Mouse (Mus musculus): ENCODE measurements around the gene Gm4181. TPM values are rescaled to one million over a fixed set of nuclear protein-coding genes. Genes with fewer than 3 reads are reported as not detected.

The Gm4181 gene
- polyA plus RNA-seq (2012; rRNA removed) = not detected in 2 replicates

DNA sequence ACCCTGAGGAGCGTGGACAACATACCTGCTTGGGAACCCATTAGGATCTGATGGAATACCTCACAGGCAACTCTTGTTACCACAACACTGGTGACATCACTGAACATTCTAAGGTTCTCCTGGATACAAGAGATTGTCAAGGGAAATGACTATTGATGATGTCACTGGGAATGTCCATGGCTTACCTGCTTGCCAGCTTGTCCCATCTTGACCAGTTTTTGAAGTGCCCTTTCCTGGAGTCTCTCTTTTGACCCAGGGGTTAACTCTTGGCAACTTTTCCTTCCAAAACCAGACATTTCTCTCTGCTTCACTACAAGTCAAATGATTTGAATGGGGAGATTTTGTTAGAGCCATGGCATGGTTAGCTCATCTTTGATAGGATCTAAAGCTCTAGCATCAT, at the start of gene Gm4181:
Gene Gm4181 (minus strand): TSS at position 101 of the 400 bp plus-strand sequence.

GRCm38 (mm10) chr14:51611210-51611609, 24.3 kb downstream of the Gm4181 start, which contains the start of gene Gm17078:
Gene Gm17078 (minus strand): TSS chr14:51611310.

DNA sequence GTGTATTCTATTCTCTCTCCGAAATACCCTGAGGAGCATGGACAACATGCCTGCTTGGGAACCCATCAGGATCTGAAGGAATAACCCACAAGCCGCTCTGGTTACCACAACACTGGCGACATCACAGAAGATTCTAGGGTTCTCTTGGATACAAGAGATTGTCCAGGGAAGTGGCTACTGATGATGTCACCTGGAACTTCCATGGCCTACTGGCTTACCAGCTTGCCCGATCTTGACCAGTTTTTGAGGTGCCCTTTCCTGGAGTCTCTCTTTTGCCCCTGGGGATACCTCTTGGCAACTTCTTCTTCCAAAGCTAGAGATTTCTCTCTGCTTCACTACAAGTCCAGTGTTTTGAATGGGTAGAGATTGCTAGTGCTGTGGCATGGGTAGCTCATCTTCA, 43.4 kb downstream of the Gm4181 start, which contains the start of gene Gm17174:
Gene Gm17174 (minus strand): TSS at position 101 of the 400 bp plus-strand sequence.

Other genes with a start within 250 kb of the Gm4181 start
- gene Vmn2r88, start 224.8 kb downstream of the Gm4181 start, polyA plus RNA-seq (2012; rRNA removed) = not detected in 2 replicates
- gene Vmn2r89, start 183.8 kb downstream of the Gm4181 start, polyA plus RNA-seq (2012; rRNA removed) = not detected in 2 replicates
- gene Gm5622, start 82.9 kb downstream of the Gm4181 start, polyA plus RNA-seq (2012; rRNA removed) = not detected in 2 replicates
- gene Gm17175, start 61.6 kb downstream of the Gm4181 start, polyA plus RNA-seq (2012; rRNA removed) = not detected in 2 replicates
- not detected in 2 replicates for gene Gm17174, start 43.5 kb downstream of the Gm4181 start, polyA plus RNA-seq (2012; rRNA removed)
- not detected in 2 replicates for gene Gm17078, start 24.4 kb downstream of the Gm4181 start, polyA plus RNA-seq (2012; rRNA removed)
- gene Gm17079, start 59.8 kb upstream of the Gm4181 start, polyA plus RNA-seq (2012; rRNA removed) = not detected in 2 replicates
- gene Gm5800, start 81.5 kb upstream of the Gm4181 start, polyA plus RNA-seq (2012; rRNA removed) = not detected in 2 replicates
- not detected in 2 replicates for gene Ang4, start 137.9 kb upstream of the Gm4181 start, polyA plus RNA-seq (2012; rRNA removed)
- not detected in 2 replicates for gene AY358078, start 164.4 kb upstream of the Gm4181 start, polyA plus RNA-seq (2012; rRNA removed)
- gene Ear6, start 218.0 kb upstream of the Gm4181 start, polyA plus RNA-seq (2012; rRNA removed) = not detected in 2 replicates
- 65.0 and 71.3 TPM in 2 replicates for gene Mettl17, start 249.2 kb upstream of the Gm4181 start, polyA plus RNA-seq (2012; rRNA removed)

Data from central nervous system, embryonic 18 days (tissue).